Mouse (Mus musculus) myocyte (in vitro differentiated cells): ENCODE measurements around the gene Gbx2.

Experiments
- CEBPB ChIP-seq: IDR thresholded peaks from 2 replicates; pipeline ENCODE4 v1.6.1; 2011; ENCODE audit warnings: mild to moderate bottlenecking, moderate library complexity; ENCODE audit not compliant: poor library complexity, insufficient read depth, severe bottlenecking
- E2F4 ChIP-seq: IDR thresholded peaks from one replicate; pipeline ENCODE4 v1.6.1; 2011; ENCODE audit warnings: mild to moderate bottlenecking, control low read depth, moderate library complexity; ENCODE audit not compliant: insufficient read depth
- MAX ChIP-seq: IDR thresholded peaks from one replicate; pipeline ENCODE4 v1.6.1; 2011; ENCODE audit warnings: low read depth, mild to moderate bottlenecking, control low read depth
- MYOD1 ChIP-seq, 3 experiments: IDR thresholded peaks; one replicate each; pipeline ENCODE4 v1.6.1; 2011; ENCODE audit warnings: control low read depth in 2 of 3, low read depth in 2 of 3, mild to moderate bottlenecking in 2 of 3, moderate library complexity in 1 of 3; ENCODE audit not compliant: insufficient read length in 2 of 3, control insufficient read depth in 1 of 3
- MYOG ChIP-seq, 3 experiments: IDR thresholded peaks; one replicate each; pipeline ENCODE4 v1.6.1; 2011; ENCODE audit warnings: control low read depth in 2 of 3, low read depth in 2 of 3, mild to moderate bottlenecking in 2 of 3; ENCODE audit not compliant: insufficient read length in 2 of 3, control insufficient read depth in 1 of 3, insufficient read depth in 1 of 3
- POLR2A ChIP-seq: IDR thresholded peaks from one replicate; pipeline ENCODE4 v1.6.1; 2011; ENCODE audit warnings: low read depth, mild to moderate bottlenecking, control low read depth, moderate library complexity; ENCODE audit not compliant: insufficient read length
- POLR2AphosphoS2 ChIP-seq: IDR thresholded peaks from one replicate; pipeline ENCODE4 v1.6.1; 2011; ENCODE audit warnings: low read depth, control low read depth; ENCODE audit not compliant: insufficient read length
- REST ChIP-seq: IDR thresholded peaks from one replicate; pipeline ENCODE4 v1.6.1; 2011; ENCODE audit warnings: mild to moderate bottlenecking, control low read depth, moderate library complexity; ENCODE audit not compliant: insufficient read depth, insufficient read length
- SRF ChIP-seq: IDR thresholded peaks from one replicate; pipeline ENCODE4 v1.6.1; 2011; ENCODE audit warnings: low read depth; ENCODE audit not compliant: control insufficient read depth, insufficient read length
- TCF12 ChIP-seq: IDR thresholded peaks from one replicate; pipeline ENCODE4 v1.6.1; 2011; ENCODE audit warnings: mild to moderate bottlenecking, control low read depth; ENCODE audit not compliant: poor library complexity, insufficient read depth, severe bottlenecking
- TCF3 ChIP-seq: IDR thresholded peaks from one replicate; pipeline ENCODE4 v1.6.1; 2011; ENCODE audit warnings: low read depth, control low read depth; ENCODE audit not compliant: insufficient read length
- USF1 ChIP-seq: IDR thresholded peaks from one replicate; pipeline ENCODE4 v1.6.1; 2011; ENCODE audit warnings: low read depth, mild to moderate bottlenecking, control low read depth, moderate library complexity

DNA sequence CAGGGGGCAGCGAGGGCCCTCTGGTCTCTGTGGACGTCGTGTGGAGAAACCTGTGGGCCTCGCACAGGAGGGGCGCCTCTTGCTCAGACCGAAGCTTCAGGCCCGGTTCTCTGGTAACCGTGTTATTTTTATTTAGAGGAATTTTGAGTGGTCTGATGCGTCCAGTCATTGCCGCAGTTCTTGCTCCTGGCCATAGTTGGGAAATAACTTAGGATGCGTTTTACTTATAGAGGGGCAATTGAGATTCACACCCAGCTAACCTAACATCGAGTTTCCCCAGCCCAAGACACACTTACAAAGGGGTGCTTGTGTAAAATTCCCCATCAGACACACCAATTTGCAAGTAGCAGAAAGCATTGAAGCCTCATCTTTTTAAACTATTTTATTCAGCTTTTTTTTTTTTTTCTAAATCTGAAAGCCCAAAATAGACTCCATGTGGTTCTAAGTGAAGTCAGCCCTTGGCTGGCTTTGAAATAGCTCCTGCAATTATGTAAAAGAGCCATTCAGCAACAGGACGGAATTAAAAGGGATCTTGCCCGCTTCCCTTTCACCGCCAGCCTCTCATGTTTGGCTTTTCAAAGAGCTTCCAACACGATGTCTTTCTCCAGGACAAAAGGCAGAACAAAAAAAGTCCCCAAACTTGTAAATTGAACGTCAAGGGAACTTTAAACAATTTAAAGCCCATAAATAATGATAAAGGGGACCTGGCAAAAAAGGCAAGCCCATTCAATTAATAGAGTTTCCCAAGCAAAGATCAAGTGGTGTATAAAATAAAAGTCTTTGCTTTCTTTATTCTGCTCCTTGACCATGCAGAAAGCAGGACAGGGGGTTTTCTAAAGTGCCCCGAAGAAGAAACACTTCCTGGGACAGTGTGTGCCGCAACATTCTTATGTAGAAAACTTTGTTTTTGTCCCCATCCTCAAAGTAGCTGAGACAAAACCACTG, 3.6 kb upstream of the Gbx2 start:
- no peak for TF ChIP-seq POLR2A
- no peak for TF ChIP-seq SRF
- no peak for TF ChIP-seq MAX
- no peak for TF ChIP-seq CEBPB
- TF ChIP-seq POLR2AphosphoS2 = no peak
- TF ChIP-seq TCF12 = no peak
- no peak for TF ChIP-seq MYOD1 (IDR thresholded peaks at IDR 0.05; ENCODE audit: control insufficient read depth in 1 of 3, insufficient read length in 2 of 3, low read depth in 2 of 3)
- TF ChIP-seq USF1 = no peak
- TF ChIP-seq TCF3 = no peak
- no peak for TF ChIP-seq E2F4
- no peak for TF ChIP-seq MYOG (IDR thresholded peaks at IDR 0.05; ENCODE audit: control insufficient read depth in 1 of 3, insufficient read depth in 1 of 3, insufficient read length in 2 of 3, low read depth in 2 of 3)
- TF ChIP-seq REST = no peak
